Mouse (Mus musculus) heart, adult 18-20 months (tissue): ENCODE measurements around the gene Tmem200c. TPM values are rescaled to one million over a fixed set of nuclear protein-coding genes. Genes with fewer than 3 reads are reported as not detected.

ENCODE experiments used
- DNase-seq, 2 experiments: peaks; one replicate each; pipeline ENCODE4 v3.0.0; 2021 to 2022; ENCODE audit warnings: mixed read lengths in 1 of 2
- long read RNA-seq, 2 experiments: library from polyadenylated mRNA; stranded (forward); transcript quantifications; one replicate each; pipeline ENCODE4 v2.0.0; 2021
- total RNA-seq, 2 experiments: library from RNA; stranded (reverse); gene quantifications; 2 replicates each; pipeline ENCODE4 v1.2.3; 2021

Tmem200c gene
- total RNA-seq: under 1 TPM in 1 of 2 experiments, not detected in 1; 0.07 TPM
- long read RNA-seq, experiment 1: 0 reads
- long read RNA-seq, experiment 2: 0 reads

GRCm38 (mm10) chr17:68826323-68826722 is at the start of gene Tmem200c:
TSS of gene Tmem200c (plus strand) at chr17:68826623.
- DNase-seq: no peak

- no peak for DNase-seq
These were observed 32.7 kb upstream of the Tmem200c start for GRCm38 (mm10) chr17:68793741-68794140.

GRCm38 (mm10) chr17:68836655-68837012 is 10.2 kb downstream of the Tmem200c start:
- DNase-seq: no peak

- DNase-seq: peak; percentile 22 to 38
These were observed 10.8 kb downstream of the Tmem200c start for GRCm38 (mm10) chr17:68837013-68837858.

- DNase-seq: no peak
These were observed 11.4 kb downstream of the Tmem200c start for GRCm38 (mm10) chr17:68837859-68838194.

GRCm38 (mm10) chr17:68839888-68840571 is 13.6 kb downstream of the Tmem200c start:
- DNase-seq: no peak

- no peak for DNase-seq
These were observed 14.1 kb downstream of the Tmem200c start for GRCm38 (mm10) chr17:68840572-68840939.

GRCm38 (mm10) chr17:68841097-68841891 is 14.9 kb downstream of the Tmem200c start:
- DNase-seq: peak; percentile 16 to 29

GRCm38 (mm10) chr17:68841892-68842252 is 15.4 kb downstream of the Tmem200c start:
- peak in 1 of 2 experiments; percentile 12 for DNase-seq

- peak in 1 of 2 experiments; percentile 13 for DNase-seq
These were observed 19.5 kb downstream of the Tmem200c start for GRCm38 (mm10) chr17:68845931-68846330.

- DNase-seq: no peak
These were observed 22.3 kb downstream of the Tmem200c start for GRCm38 (mm10) chr17:68848739-68849138.

GRCm38 (mm10) chr17:68852171-68852966 is 25.9 kb downstream of the Tmem200c start:
- DNase-seq: no peak

GRCm38 (mm10) chr17:68864175-68864574 is 37.8 kb downstream of the Tmem200c start:
- DNase-seq: no peak

- no peak for DNase-seq
These were observed 42.0 kb downstream of the Tmem200c start for GRCm38 (mm10) chr17:68868439-68868838.

- no peak for DNase-seq
These were observed 47.6 kb downstream of the Tmem200c start for GRCm38 (mm10) chr17:68874021-68874420.

GRCm38 (mm10) chr17:68875251-68875650 is 48.8 kb downstream of the Tmem200c start:
- DNase-seq: no peak

GRCm38 (mm10) chr17:68875917-68876495 is 49.6 kb downstream of the Tmem200c start:
- no peak for DNase-seq

GRCm38 (mm10) chr17:68881725-68882524 is 55.5 kb downstream of the Tmem200c start:
- peak in 1 of 2 experiments; percentile 30 for DNase-seq

- no peak for DNase-seq
These were observed 57.2 kb downstream of the Tmem200c start for GRCm38 (mm10) chr17:68883474-68884083.

- no peak for DNase-seq
These were observed 64.2 kb downstream of the Tmem200c start for GRCm38 (mm10) chr17:68890672-68891071.
